Mouse (Mus musculus): ENCODE results near the gene Mpc1. TPM values are rescaled to one million over a fixed set of nuclear protein-coding genes. Genes with fewer than 3 reads are reported as not detected.

The Mpc1 gene
- polyA plus RNA-seq (2015; fragmentation: Nextera tagmentation; extraction: Ambion mirVana) = 145 and 158 TPM in 2 replicates

DNA sequence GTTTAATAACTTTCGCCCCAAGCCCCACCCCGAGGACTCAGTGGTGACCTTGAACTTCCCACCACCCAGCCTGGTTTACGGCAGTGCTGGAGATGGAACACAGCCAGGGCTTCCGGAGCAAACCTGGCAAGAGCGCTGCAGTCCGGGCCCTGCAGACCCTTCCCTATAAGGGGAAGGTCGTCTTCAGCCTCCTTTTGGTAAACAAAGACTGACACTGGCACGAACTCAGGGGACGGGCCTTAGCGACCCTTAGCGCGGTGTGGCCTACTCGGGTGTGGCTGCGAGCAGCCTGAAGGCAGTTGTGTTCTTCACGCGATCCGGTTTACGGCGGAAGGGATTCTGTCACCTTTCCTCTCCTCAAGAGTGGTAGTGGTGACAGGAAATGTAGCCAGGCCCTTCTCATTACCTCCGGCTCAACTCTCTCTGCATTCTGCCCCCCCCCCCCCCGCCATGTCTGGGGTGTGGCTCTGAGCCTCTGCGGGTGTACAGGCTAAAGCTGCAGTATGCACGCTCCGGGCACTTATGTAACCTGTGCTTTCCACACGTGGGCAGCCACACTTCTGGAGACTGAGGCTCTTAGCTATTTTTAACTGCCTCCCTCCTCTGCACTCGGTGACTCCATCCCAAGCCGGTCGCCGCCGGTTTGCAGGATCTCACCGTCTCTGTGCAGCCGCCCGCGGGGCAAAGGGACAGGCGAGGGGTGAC lies at the start of gene Mpc1:
TSS of gene Mpc1 (plus strand) at position 84 of the 705 bp plus-strand sequence.
- Histone ChIP-seq H3K4me2 (replicated peaks) (peak within 1 kb of the TSS; percentile 100), H3K4me1 (peaks cover 18% of the 10 kb centered on the region), H3K4me3 (peak within 1 kb of the TSS; percentile 90), H3K27ac (peak within 1 kb of the TSS; percentile 92), H3K27me3 (0 out of 2 replicates have a peak, but pooled peaks cover 3% of the 10 kb centered on the region), H3K36me3 (no peaks in the 10 kb centered on the region), H3K9ac (peak within 1 kb of the TSS; percentile 83), H3K9me3 (0 out of 2 replicates have a peak, but pooled peaks cover 5% of the 10 kb centered on the region)
- WGBS = 1% methylated on average over 35 of the region's 35 CpGs
- peak; percentile 81 for ATAC-seq (ENCODE audit: low FRiP score, low read depth)

DNA sequence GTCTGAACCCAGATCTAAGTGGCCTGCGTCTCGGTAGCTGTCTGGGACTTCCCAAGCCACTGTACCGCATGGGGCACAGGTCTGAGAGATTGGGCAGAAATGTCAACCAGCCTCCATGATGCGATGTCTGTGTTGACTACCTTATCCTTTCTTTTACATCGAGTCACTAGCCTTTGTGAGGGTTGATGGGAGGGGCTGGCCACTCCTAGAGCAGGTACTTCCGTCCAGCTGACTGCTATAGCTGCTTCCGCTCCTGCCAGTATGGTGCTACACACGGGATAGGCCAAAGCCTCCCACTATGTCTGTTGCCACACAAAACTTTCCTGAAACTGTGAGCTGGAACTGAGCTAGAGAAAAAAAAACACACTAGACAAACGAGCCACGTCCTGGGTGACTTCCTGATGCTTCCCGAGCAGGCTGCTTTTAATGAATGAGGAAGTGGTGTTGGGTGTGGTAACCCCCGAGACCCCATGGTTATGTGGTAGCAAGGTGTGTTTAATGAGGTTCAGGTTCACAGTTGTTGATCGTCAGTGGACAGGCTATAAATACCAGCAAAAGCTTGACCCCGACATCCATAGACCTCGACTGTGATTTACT lies 49.0 kb upstream of the Mpc1 start:
- no peaks in the 10 kb centered on the region for H3K9me3 ChIP-seq
- H3K4me3 ChIP-seq = no peak overlapping the region
- H3K36me3 ChIP-seq = no peaks in the 10 kb centered on the region
- no peak overlapping the region for H3K27ac ChIP-seq
- no peak overlapping the region for H3K9ac ChIP-seq
- WGBS = 56% methylated on average over 15 of the region's 15 CpGs
- no peak overlapping the region for H3K4me2 ChIP-seq (replicated peaks)
- no peaks in the 10 kb centered on the region for H3K27me3 ChIP-seq
- no peaks in the 10 kb centered on the region for H3K4me1 ChIP-seq
- no peak for ATAC-seq (ENCODE audit: low FRiP score, low read depth)

DNA sequence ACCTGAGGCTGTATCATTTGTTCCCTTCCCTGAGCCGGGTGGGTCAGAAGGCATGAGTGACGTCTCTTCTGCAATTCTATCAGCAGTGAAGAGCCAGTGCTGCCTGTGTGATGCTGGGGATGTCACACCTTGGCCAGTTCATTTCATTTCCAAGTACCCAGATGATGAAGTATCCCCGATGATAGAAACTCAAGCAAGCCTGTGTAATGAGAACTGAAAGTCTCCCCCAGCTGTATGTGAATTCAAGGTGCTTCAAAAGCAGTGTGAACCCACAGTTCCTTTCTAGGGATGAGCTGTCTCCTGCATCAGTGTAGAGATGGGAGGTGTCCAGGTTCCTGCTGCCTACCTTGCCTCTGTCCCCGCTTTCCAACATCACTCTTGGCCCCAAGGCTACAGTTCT lies 48.2 kb upstream of the Mpc1 start:
- Histone ChIP-seq H3K9me3 (no peaks in the 10 kb centered on the region), H3K36me3 (no peaks in the 10 kb centered on the region), H3K4me2 (replicated peaks) (no peak overlapping the region), H3K4me3 (no peak overlapping the region), H3K27ac (no peak overlapping the region), H3K27me3 (no peaks in the 10 kb centered on the region), H3K9ac (no peak overlapping the region), H3K4me1 (no peaks in the 10 kb centered on the region)
- no peak for ATAC-seq (ENCODE audit: low FRiP score, low read depth)
- 81% methylated on average over 4 of the region's 4 CpGs for WGBS

DNA sequence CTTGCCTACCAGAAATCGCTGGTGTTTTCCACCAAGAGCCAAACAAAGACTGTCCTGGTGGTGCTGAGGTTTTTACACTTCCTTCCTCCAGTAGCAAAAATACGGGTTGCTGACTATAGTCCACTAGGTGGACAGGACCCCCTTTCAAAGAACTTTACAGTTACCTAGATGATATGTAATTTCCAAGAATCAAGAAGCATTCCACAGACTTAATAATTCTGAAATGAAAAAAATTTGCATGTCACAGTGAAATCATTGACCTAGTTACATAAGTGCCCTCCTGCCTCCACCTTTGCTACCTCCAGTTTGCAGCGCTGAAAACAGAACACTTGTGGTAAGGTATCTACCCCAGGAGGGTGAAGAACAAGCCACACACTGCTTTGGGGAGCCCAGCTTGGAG lies 47.0 kb upstream of the Mpc1 start, which contains the start of gene Ccr6:
TSS of gene Ccr6 (plus strand) at position 301 of the 400 bp plus-strand sequence.
- Histone ChIP-seq H3K9ac (no peak within 1 kb of the TSS), H3K4me3 (no peak within 1 kb of the TSS), H3K27me3 (no peaks in the 10 kb centered on the region), H3K27ac (no peak within 1 kb of the TSS), H3K4me2 (replicated peaks) (no peak within 1 kb of the TSS), H3K36me3 (no peaks in the 10 kb centered on the region), H3K9me3 (no peaks in the 10 kb centered on the region), H3K4me1 (no peaks in the 10 kb centered on the region)
- ATAC-seq (ENCODE audit: low FRiP score, low read depth) = no peak
- 82% methylated on average over 3 of the region's 3 CpGs for WGBS

DNA sequence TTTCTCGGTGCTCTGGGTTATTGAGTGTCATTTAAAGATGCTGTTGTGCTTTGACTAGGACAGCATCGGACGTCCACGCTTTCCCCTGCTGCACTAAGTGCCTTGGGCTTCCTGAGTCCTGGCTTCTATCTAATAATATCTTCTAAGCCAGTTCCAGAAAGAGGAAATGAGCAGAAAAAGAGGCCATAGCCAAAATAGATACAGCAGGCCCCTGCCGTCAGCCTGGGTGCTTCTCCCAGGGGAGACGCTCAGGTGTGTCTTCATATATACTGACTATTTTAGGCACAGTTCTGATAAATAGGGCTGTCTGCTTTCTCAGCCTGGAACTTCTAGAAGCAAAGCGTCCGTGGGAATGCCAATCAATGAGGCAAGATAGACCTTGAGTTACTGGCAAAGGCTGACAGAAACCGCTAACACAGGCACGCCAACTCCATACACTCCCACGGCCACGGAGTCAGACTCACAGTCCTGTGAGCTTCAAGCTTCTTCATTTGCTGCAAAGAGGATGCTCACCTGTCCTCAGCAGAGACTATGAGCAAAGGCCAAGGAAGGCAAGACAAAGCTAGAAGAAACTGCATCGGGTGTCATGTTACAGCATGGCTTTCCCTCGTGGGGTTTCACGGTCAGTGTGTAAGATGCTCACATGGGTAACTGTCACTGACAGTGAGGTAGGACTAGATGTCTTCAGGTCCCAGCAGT lies 44.5 kb upstream of the Mpc1 start:
- H3K4me2 ChIP-seq (replicated peaks) = no peak overlapping the region
- no peak overlapping the region for H3K27ac ChIP-seq
- ATAC-seq (ENCODE audit: low FRiP score, low read depth) = no peak
- H3K36me3 ChIP-seq = no peaks in the 10 kb centered on the region
- 75% methylated on average over 15 of the region's 15 CpGs for WGBS
- no peaks in the 10 kb centered on the region for H3K4me1 ChIP-seq
- no peaks in the 10 kb centered on the region for H3K9me3 ChIP-seq
- H3K4me3 ChIP-seq = no peak overlapping the region
- no peak overlapping the region for H3K9ac ChIP-seq
- H3K27me3 ChIP-seq = no peaks in the 10 kb centered on the region

DNA sequence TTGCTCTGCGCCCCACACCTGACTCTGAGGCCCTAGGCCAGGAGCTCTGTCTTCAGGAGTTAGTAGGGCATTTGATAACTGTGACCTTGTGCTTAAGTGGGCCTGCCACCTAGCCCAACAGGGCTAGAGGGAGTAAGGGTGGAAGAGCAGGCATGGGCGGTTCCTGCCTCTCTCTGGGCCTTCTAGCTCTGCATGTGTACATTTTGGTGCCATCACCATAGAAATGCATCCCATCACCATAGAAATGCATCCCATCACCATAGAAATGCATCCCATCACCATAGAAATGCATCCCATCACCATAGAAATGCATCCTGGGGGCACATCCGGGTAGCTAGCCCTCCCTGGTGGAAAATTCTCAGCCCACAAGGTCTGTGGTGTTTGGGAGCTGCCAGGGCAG lies 43.1 kb upstream of the Mpc1 start:
- no peaks in the 10 kb centered on the region for H3K9me3 ChIP-seq
- no peak overlapping the region for H3K4me3 ChIP-seq
- no peak overlapping the region for H3K27ac ChIP-seq
- H3K9ac ChIP-seq = no peak overlapping the region
- WGBS = 78% methylated on average over 3 of the region's 3 CpGs
- H3K4me1 ChIP-seq = no peaks in the 10 kb centered on the region
- H3K27me3 ChIP-seq = no peaks in the 10 kb centered on the region
- H3K36me3 ChIP-seq = no peaks in the 10 kb centered on the region
- ATAC-seq (ENCODE audit: low FRiP score, low read depth) = no peak
- H3K4me2 ChIP-seq (replicated peaks) = no peak overlapping the region

DNA sequence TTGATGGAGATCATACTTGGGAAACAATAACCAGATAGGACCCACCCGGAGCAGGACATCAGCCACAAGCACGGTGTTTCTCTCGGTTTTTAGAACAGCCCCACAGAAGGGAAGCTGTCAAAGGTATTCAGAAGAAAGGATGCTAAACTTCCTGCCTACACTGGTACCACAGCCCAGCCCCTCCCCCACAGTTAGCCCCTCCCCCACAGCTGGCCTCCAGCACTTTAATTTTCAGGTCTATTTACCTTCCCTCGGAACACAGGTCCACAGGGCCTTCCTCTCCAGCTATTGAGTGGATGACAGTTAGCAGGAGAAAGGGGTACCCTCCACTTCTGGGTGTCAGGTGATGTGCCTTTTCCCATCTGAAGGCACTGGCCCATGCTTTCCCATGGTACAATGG lies 42.2 kb upstream of the Mpc1 start:
- Histone ChIP-seq H3K4me1 (no peaks in the 10 kb centered on the region), H3K4me3 (no peak overlapping the region), H3K27me3 (peaks cover 2% of the 10 kb centered on the region; the same call in 1 of the 2 replicates), H3K9ac (no peak overlapping the region), H3K9me3 (no peaks in the 10 kb centered on the region), H3K27ac (no peak overlapping the region), H3K4me2 (replicated peaks) (no peak overlapping the region), H3K36me3 (no peaks in the 10 kb centered on the region)
- ATAC-seq (ENCODE audit: low FRiP score, low read depth) = no peak
- 71% methylated on average over 4 of the region's 4 CpGs for whole genome bisulfite sequencing

DNA sequence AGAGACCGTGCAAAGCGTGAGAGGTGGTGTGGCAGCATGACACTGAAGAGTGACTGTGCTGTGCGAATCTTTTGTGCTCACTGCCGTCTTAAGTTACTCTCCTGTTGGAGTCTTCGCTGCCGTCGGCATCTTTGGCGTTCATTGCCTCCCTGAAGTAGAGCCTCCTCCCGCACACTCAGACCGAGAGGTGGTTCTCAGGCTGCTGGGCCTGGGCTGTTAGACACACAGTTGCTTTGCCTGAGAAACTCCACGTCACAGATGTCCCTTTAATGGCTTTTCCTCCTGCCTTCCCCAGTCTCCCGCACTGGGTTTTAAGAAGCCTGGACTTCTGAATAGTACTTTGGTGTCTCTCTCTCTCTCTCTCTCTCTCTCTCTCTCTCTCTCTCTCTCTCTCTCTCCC lies 41.1 kb upstream of the Mpc1 start:
- H3K27me3 ChIP-seq = peaks cover 2% of the 10 kb centered on the region; the same call in 1 of the 2 replicates
- H3K4me3 ChIP-seq = no peak overlapping the region
- no peaks in the 10 kb centered on the region for H3K9me3 ChIP-seq
- H3K4me2 ChIP-seq (replicated peaks) = no peak overlapping the region
- no peak overlapping the region for H3K9ac ChIP-seq
- WGBS = 68% methylated on average over 12 of the region's 12 CpGs
- no peak overlapping the region for H3K27ac ChIP-seq
- ATAC-seq (ENCODE audit: low FRiP score, low read depth) = no peak
- no peaks in the 10 kb centered on the region for H3K36me3 ChIP-seq
- H3K4me1 ChIP-seq = no peaks in the 10 kb centered on the region; the same call in 1 of the 2 replicates

DNA sequence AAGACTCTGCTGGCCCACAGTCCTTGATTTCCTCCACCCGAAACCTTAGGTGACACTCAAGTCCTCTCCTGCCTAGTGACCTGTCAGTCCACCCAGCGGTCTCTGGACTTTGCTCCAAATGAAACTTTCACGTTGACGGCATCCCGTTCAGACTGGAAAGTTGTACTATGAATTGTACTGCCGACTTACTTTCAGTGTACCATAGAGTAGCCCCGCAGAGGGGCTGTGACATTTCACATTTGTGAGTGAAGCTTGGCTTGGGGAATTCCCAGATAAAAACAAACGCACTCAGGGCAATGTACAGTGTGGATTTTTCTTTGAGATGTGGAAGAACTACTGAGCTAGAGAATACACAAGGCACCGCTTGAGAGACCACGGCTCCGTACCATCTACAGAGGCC lies 40.5 kb upstream of the Mpc1 start:
- Histone ChIP-seq H3K4me2 (replicated peaks) (no peak overlapping the region), H3K9ac (no peak overlapping the region), H3K27ac (no peak overlapping the region), H3K27me3 (peaks cover 2% of the 10 kb centered on the region; the same call in 1 of the 2 replicates), H3K9me3 (no peaks in the 10 kb centered on the region), H3K36me3 (no peaks in the 10 kb centered on the region), H3K4me3 (no peak overlapping the region), H3K4me1 (no peaks in the 10 kb centered on the region; the same call in 1 of the 2 replicates)
- 89% methylated on average over 11 of the region's 11 CpGs for WGBS
- no peak for ATAC-seq (ENCODE audit: low FRiP score, low read depth)

DNA sequence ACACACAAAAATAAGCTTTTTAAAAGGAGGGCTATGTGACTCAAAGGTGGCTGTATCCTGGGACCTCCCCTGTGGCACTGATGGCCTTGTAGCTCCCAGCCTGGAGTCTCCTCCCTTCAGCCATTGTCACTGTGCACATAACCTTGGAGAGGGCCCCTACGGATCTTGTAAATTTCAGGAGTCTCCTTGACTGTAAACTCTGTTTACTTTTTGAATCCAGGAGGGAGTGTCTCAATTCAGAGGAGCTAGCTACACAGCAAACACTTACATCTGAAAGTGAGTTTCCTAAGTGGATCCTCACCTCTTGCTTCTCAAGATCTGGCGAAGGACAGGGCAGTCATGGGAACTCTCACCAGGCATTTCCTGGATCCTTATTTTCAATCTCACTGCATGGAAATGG lies 38.6 kb upstream of the Mpc1 start:
- Histone ChIP-seq H3K9me3 (no peaks in the 10 kb centered on the region), H3K4me3 (no peak overlapping the region), H3K9ac (no peak overlapping the region), H3K36me3 (no peaks in the 10 kb centered on the region), H3K4me2 (replicated peaks) (no peak overlapping the region), H3K27me3 (peaks cover 2% of the 10 kb centered on the region; the same call in 1 of the 2 replicates), H3K4me1 (no peaks in the 10 kb centered on the region; the same call in 1 of the 2 replicates), H3K27ac (no peak overlapping the region)
- no peak for ATAC-seq (ENCODE audit: low FRiP score, low read depth)
- 74% methylated on average over 2 of the region's 2 CpGs for WGBS

DNA sequence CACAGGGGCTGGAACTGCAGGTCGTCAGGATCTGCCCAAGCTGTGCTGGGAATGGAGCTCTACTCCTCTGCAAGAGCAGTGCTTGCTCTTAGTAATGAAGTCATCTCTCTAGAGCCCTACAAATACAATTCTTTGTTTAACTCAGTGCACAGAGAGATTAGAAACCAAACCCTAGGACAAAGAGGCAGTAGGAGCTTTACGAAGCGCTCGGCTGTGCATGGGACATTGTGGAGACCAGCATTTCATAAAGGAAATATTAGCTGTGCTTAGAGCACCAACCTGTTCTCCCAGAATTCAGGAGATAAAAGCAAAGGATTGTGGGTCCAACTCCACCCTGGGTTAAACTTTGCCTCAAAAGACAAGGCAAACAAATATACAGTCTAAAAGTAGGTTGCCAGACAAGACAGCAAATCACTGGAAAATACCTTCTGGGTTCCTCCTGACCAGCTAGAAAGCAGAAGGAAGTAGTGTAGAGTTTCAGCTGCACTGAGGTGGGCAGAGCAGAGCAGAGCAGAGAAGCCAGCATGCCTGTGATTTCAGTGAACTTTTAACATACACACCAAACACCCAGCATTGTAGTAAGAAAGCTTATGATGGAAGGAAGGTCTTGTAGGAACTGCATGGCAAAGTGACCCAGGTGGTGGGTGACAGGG lies 36.5 kb upstream of the Mpc1 start:
- no peaks in the 10 kb centered on the region for H3K9me3 ChIP-seq
- no peak overlapping the region for H3K4me2 ChIP-seq (replicated peaks)
- no peaks in the 10 kb centered on the region; the same call in 1 of the 2 replicates for H3K4me1 ChIP-seq
- WGBS = 76% methylated on average over 4 of the region's 4 CpGs
- ATAC-seq (ENCODE audit: low FRiP score, low read depth) = no peak
- no peak overlapping the region for H3K4me3 ChIP-seq
- no peaks in the 10 kb centered on the region for H3K36me3 ChIP-seq
- no peak overlapping the region for H3K27ac ChIP-seq
- H3K9ac ChIP-seq = no peak overlapping the region
- peaks cover 6% of the 10 kb centered on the region; the same call in 1 of the 2 replicates for H3K27me3 ChIP-seq

DNA sequence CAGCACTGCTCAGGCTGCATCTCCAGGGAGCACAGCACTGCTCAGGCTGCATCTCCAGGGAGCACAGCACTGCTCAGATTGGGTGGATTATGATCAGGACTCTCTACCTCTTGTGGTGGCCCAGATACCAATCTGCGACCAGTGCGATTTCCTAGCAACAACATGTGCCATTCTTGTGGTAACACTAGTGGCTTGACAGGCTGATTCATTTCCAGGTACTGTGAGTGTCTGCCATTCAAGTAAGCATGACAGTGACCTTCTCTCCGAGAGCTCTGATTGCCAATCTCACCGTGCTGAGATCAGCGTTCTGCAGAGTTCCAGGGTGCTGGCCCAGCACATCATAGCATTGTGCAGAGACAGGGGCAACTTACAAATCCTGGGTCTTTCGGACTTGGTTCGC lies 31.0 kb upstream of the Mpc1 start:
- Histone ChIP-seq H3K27ac (no peak overlapping the region), H3K27me3 (0 out of 2 replicates have a peak, but pooled peaks cover 8% of the 10 kb centered on the region), H3K4me2 (replicated peaks) (no peak overlapping the region), H3K9ac (no peak overlapping the region), H3K36me3 (no peaks in the 10 kb centered on the region), H3K9me3 (no peaks in the 10 kb centered on the region), H3K4me3 (no peak overlapping the region), H3K4me1 (no peaks in the 10 kb centered on the region)
- whole genome bisulfite sequencing = 90% methylated on average over 7 of the region's 7 CpGs
- ATAC-seq (ENCODE audit: low FRiP score, low read depth) = no peak

Measured in limb, embryonic 13.5 days (tissue).